Mouse (Mus musculus) bone marrow macrophage, adult 2 months (primary cell): ENCODE data around the gene Adra1b.

Experiments
- CTCF ChIP-seq: IDR thresholded peaks from 2 replicates; pipeline ENCODE4 v1.5.1; 2012; ENCODE audit warnings: low read depth, mild to moderate bottlenecking, low read length, moderate library complexity
- POLR2A ChIP-seq: IDR thresholded peaks from 2 replicates; pipeline ENCODE4 v1.6.1; 2012; ENCODE audit warnings: mild to moderate bottlenecking, low read depth, low read length, borderline replicate concordance

DNA sequence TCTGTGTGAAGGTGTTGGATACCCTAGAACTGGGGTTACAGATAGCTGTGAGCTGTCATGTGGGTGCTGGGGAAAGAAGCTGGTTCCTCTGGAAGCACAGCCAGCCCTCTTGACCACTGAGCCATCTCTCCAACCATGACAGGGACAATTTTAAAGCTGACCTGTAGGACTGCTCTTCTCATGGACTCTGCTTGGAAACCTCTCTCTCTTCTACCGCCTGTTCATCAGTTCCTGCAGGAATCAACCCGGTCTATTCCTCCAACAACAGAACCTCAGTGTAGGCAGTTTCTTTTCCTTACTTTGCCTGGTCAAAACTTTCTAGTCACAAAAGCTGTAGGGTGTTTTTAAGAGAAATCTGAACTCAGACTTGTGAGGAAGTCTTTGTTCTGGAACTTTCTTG lies 1.3 kb downstream of the Adra1b start:
- no peak for TF ChIP-seq CTCF
- no peak for TF ChIP-seq POLR2A
